Comparison of ENCODE assay signal across 15 mouse cellular contexts in the genomic region with DNA sequence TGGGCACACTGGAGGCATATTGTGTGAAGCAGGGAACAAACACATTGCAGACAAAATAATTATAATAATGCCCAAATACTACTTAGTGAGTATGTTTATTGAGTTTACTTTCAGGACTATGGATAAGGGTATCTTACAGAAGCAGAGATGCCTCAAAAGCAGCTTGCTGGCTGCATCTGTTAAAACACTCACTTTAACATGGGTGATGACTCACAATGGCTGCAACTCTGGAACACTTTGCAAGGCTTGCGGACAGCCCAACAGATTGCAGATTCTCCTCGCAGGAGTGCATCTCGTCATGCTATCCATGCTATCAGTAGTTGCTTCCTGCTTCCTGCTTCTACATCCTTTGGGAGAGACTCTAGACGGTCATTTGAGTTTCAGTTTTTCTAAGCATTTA.
DNase-seq lines count a peak whose midpoint lies in the region.
"Had no signal": no experiment of that assay in that cellular context is flagged by ENCODE, and none has a peak within 500 bp of the region (broad histone marks: within the 10 kb centered on the region; RNA-seq: fewer than 3 reads in every experiment).

No protein-coding gene starts in this region.

- peak; percentile 18 to 68 for DNase-seq in layer of hippocampus, adult 18-20 months (ENCODE audit: low spot score in 2 of 2)
- no peak for DNase-seq in layer of hippocampus, postnatal 25 days (ENCODE audit: extremely low spot score in 1 of 2, low spot score in 1 of 2)
- peak; percentile 3 to 4 for DNase-seq in frontal cortex, postnatal 14 days (ENCODE audit: low spot score in 2 of 2)
- peak; percentile 6 to 28 for DNase-seq in layer of hippocampus, postnatal 36 days
- peak; percentile 34 for DNase-seq in right cerebral cortex, postnatal 25 days
- DNase-seq in urinary bladder, postnatal 25 days (ENCODE audit: low spot score): no peak
- DNase-seq in retina, embryonic 14.5 days (ENCODE audit: low spot score): no peak
- DNase-seq: adrenal gland, postnatal 25 days; cerebellum, adult 11-12 months; heart, postnatal 10 days; kidney, adult 2 months; kidney, postnatal 10 days; liver; spleen, adult 18-20 months; thymus, postnatal 4 days had no signal

Comparison
In these comparisons a context has a peak if more than half of its experiments do, and no peak if none do; other contexts are left out.
1. DNase-seq: peak in layer of hippocampus, adult 18-20 months (2 of 2), frontal cortex, postnatal 14 days (2 of 2), layer of hippocampus, postnatal 36 days (2 of 2) and right cerebral cortex, postnatal 25 days (single experiment); none in layer of hippocampus, postnatal 25 days (0 of 2), urinary bladder, postnatal 25 days (single experiment) and retina, embryonic 14.5 days (single experiment).